Mouse (Mus musculus): ENCODE measurements at regions not wholly inside any gene's neighbourhood (a gene's known extent, or its start where the extent isn't known, plus 50 kb on each side); places are given as distances from the start of the nearest gene placed in this dataset.
"Not testable (repeated sequence)": the region's sequence is repeated elsewhere in the genome, so short reads cannot be mapped to it uniquely, and the experiment has no call there.

- in situ Hi-C loops (cut with MboI, MseI), result loop anchor here (5.0 kb wide), 2 partner anchors 583 to 628 kb away; no protein-coding TSS in a partner anchor
Measured at GRCm38 (mm10) chr13:60470426-60471398, 131.0 kb upstream of the Dapk1 start.

GRCm38 (mm10) chr13:60471602-60472001 lies 130.1 kb upstream of the Dapk1 start:
- in situ Hi-C loops (cut with MboI, MseI), result loop anchor here (5.0 kb wide), 2 partner anchors 584 to 629 kb away; no protein-coding TSS in a partner anchor

GRCm38 (mm10) chr13:60476366-60476765 lies 125.4 kb upstream of the Dapk1 start:
- in situ Hi-C loops (cut with MboI, MseI), result loop anchor here (5.0 kb wide), 2 partner anchors 101 to 266 kb away; no protein-coding TSS in a partner anchor

- in situ Hi-C loops (cut with MboI, MseI), result loop anchor here (5.0 kb wide), 2 partner anchors 99 to 264 kb away; no protein-coding TSS in a partner anchor
Measured at GRCm38 (mm10) chr13:60478301-60478700, 123.4 kb upstream of the Dapk1 start.

- in situ Hi-C loops (cut with MboI, MseI), result loop anchor here (5.0 kb wide), 2 partner anchors 98 to 263 kb away; no protein-coding TSS in a partner anchor
Measured at GRCm38 (mm10) chr13:60479043-60479861, 122.5 kb upstream of the Dapk1 start.

- in situ Hi-C loops (cut with MboI, MseI), result loop anchor here (5.0 kb wide), 2 partner anchors 97 to 262 kb away; no protein-coding TSS in a partner anchor
Measured at GRCm38 (mm10) chr13:60479862-60480730, 121.7 kb upstream of the Dapk1 start.

GRCm38 (mm10) chr13:60480731-60481431 lies 120.9 kb upstream of the Dapk1 start:
- in situ Hi-C loops (cut with MboI, MseI), result no loop called here

- in situ Hi-C loops (cut with MboI, MseI), result not testable (repeated sequence)
Measured at GRCm38 (mm10) chr13:60481451-60481850, 120.3 kb upstream of the Dapk1 start.

- in situ Hi-C loops (cut with MboI, MseI), result no loop called here
Measured at GRCm38 (mm10) chr13:60481946-60482345, 119.8 kb upstream of the Dapk1 start.

- in situ Hi-C loops (cut with MboI, MseI), result no loop called here
Measured at GRCm38 (mm10) chr13:60486105-60486504, 115.6 kb upstream of the Dapk1 start.

GRCm38 (mm10) chr13:60486871-60487270 lies 114.9 kb upstream of the Dapk1 start:
- in situ Hi-C loops (cut with MboI, MseI), result no loop called here

- in situ Hi-C loops (cut with MboI, MseI), result no loop called here
Measured at GRCm38 (mm10) chr13:60488131-60488883, 113.4 kb upstream of the Dapk1 start.

- in situ Hi-C loops (cut with MboI, MseI), result no loop called here
Measured at GRCm38 (mm10) chr13:60488884-60489265, 112.9 kb upstream of the Dapk1 start.

GRCm38 (mm10) chr13:60491948-60492464 lies 109.7 kb upstream of the Dapk1 start:
- in situ Hi-C loops (cut with MboI, MseI), result no loop called here

GRCm38 (mm10) chr13:60493836-60494235 lies 107.9 kb upstream of the Dapk1 start:
- in situ Hi-C loops (cut with MboI, MseI), result no loop called here

GRCm38 (mm10) chr13:60497714-60498400 lies 103.9 kb upstream of the Dapk1 start:
- in situ Hi-C loops (cut with MboI, MseI), result no loop called here

- in situ Hi-C loops (cut with MboI, MseI), result no loop called here
Measured at GRCm38 (mm10) chr13:60504196-60504595, 97.6 kb upstream of the Dapk1 start.

GRCm38 (mm10) chr13:60507611-60508010 lies 94.1 kb upstream of the Dapk1 start:
- in situ Hi-C loops (cut with MboI, MseI), result no loop called here

- in situ Hi-C loops (cut with MboI, MseI), result no loop called here
Measured at GRCm38 (mm10) chr13:60508054-60508453, 93.7 kb upstream of the Dapk1 start.
